Mouse (Mus musculus): ENCODE results near the gene Pde4c.

GRCm38 (mm10) chr8:70684291-70684690 lies 39.2 kb upstream of the Pde4c start:
- no peak for TF ChIP-seq CHD2 (IDR thresholded peaks at IDR 0.05; ENCODE audit: low read depth, low read length)
- TF ChIP-seq HCFC1 (IDR thresholded peaks at IDR 0.05; ENCODE audit: borderline replicate concordance, insufficient read depth, low read length): no peak
- TF ChIP-seq ZC3H11A (IDR thresholded peaks at IDR 0.05; ENCODE audit: borderline replicate concordance, low read depth, low read length): no peak

Data from ES-E14 (cell line).